Comparison of ENCODE assay signal across 10 mouse cellular contexts in genomic region chr9:107307099-107307872, GRCm38 (mm10). TPM values are rescaled to one million over a fixed set of nuclear protein-coding genes. Genes with fewer than 3 reads are reported as not detected.
DNase-seq lines count a peak whose midpoint lies in the region; ATAC-seq and TF ChIP-seq lines count a peak whose summit lies in the region.
"Had no signal": no experiment of that assay in that cellular context is flagged by ENCODE, and none has a peak within 500 bp of the region (broad histone marks: within the 10 kb centered on the region; RNA-seq: fewer than 3 reads in every experiment).

No protein-coding gene starts in this region.

- 0 out of 2 replicates have a peak overlapping the region, but pooled peaks have one; percentile 3 for H3K4me2 ChIP-seq in lung, postnatal 0 days (replicated peaks; ENCODE audit: low read depth, low read length)
- H3K4me2 ChIP-seq in kidney, embryonic 14.5 days (replicated peaks; ENCODE audit: low read depth, low read length), result peak overlapping the region; percentile 12
- H3K4me2 ChIP-seq: hindbrain, embryonic 14.5 days had no signal

- H3K27me3 ChIP-seq in lung, postnatal 0 days (replicated peaks; ENCODE audit: insufficient read depth, low read length), result no peaks in the 10 kb centered on the region
- no peaks in the 10 kb centered on the region for H3K27me3 ChIP-seq in erythroblast, embryonic 14.5 days (ENCODE audit: control insufficient read depth)
- H3K27me3 ChIP-seq in kidney, embryonic 14.5 days (ENCODE audit: control insufficient read depth, insufficient read depth, low read length), result no peaks in the 10 kb centered on the region

- no peaks in the 10 kb centered on the region for H3K36me3 ChIP-seq in lung, postnatal 0 days (ENCODE audit: insufficient read depth, low read length)
- H3K36me3 ChIP-seq in erythroblast, embryonic 14.5 days (ENCODE audit: control insufficient read depth), result peaks cover 19% of the 10 kb centered on the region
- no peaks in the 10 kb centered on the region; the same call in 1 of the 2 replicates for H3K36me3 ChIP-seq in kidney, embryonic 14.5 days (ENCODE audit: control insufficient read depth, insufficient read depth, low read length)

- H3K4me1 ChIP-seq in lung, postnatal 0 days (ENCODE audit: insufficient read depth, low read depth, low read length), result peaks cover 36% of the 10 kb centered on the region
- H3K4me1 ChIP-seq in erythroblast, embryonic 14.5 days (ENCODE audit: control insufficient read depth), result peaks cover 86% of the 10 kb centered on the region
- H3K4me1 ChIP-seq in kidney, embryonic 14.5 days (ENCODE audit: control insufficient read depth, insufficient read depth, low read length), result peaks cover 23% of the 10 kb centered on the region
- peaks cover 45% of the 10 kb centered on the region for H3K4me1 ChIP-seq in olfactory bulb, adult 2 months (ENCODE audit: control insufficient read depth, insufficient read depth, low read length)

- peak overlapping the region; percentile 61 for H3K27ac ChIP-seq in lung, postnatal 0 days (ENCODE audit: low read length)
- H3K27ac ChIP-seq in kidney, embryonic 14.5 days (ENCODE audit: low read depth, low read length), result peak overlapping the region; percentile 76
- H3K27ac ChIP-seq in olfactory bulb, adult 2 months (ENCODE audit: insufficient read depth, low read depth, low read length), result peak overlapping the region; percentile 71
- H3K27ac ChIP-seq: hindbrain, embryonic 14.5 days had no signal

- no peak for TF ChIP-seq POLR2A in olfactory bulb, adult 2 months (IDR thresholded peaks at IDR 0.05; ENCODE audit: insufficient read depth, low read depth, low read length)

- DNase-seq in lung, postnatal 0 days (ENCODE audit: low spot score), result no peak
- DNase-seq in lung, postnatal 4 days, result no peak
- DNase-seq in layer of hippocampus, adult 9-11 months, result no peak
- no peak for DNase-seq in left cerebral cortex, postnatal 10 days (ENCODE audit: extremely low spot score in 1 of 2, low spot score in 2 of 2)
- no peak for DNase-seq in right cerebral cortex, postnatal 25 days
- DNase-seq: midbrain, embryonic 14.5 days had no signal

- H3K4me3 ChIP-seq in lung, postnatal 0 days (ENCODE audit: low read depth, low read length), result no peak overlapping the region
- peak overlapping the region; percentile 26 for H3K4me3 ChIP-seq in erythroblast, embryonic 14.5 days (replicated peaks)
- no peak overlapping the region for H3K4me3 ChIP-seq in kidney, embryonic 14.5 days (ENCODE audit: low read length)
- H3K4me3 ChIP-seq in olfactory bulb, adult 2 months (ENCODE audit: insufficient read depth, low read depth, low read length), result no peak overlapping the region

- WGBS in lung, postnatal 0 days, result 57% methylated on average over 11 of the region's 11 CpGs
- WGBS in kidney, embryonic 14.5 days, result 83% methylated on average over 11 of the region's 11 CpGs
- WGBS in olfactory bulb, adult 2 months, result 71% methylated on average over 11 of the region's 11 CpGs

- no peak for TF ChIP-seq CTCF in lung, postnatal 0 days (IDR thresholded peaks at IDR 0.05)
- no peak for TF ChIP-seq CTCF in olfactory bulb, adult 2 months (IDR thresholded peaks at IDR 0.05; ENCODE audit: insufficient read depth, low read depth, low read length)

- no peak for TF ChIP-seq EP300 in lung, postnatal 0 days (IDR thresholded peaks at IDR 0.05)

- no peak overlapping the region for H3K9ac ChIP-seq in lung, postnatal 0 days (replicated peaks; ENCODE audit: low read depth)
- H3K9ac ChIP-seq in kidney, embryonic 14.5 days (ENCODE audit: low read depth, low read length), result 0 out of 2 replicates have a peak overlapping the region, but pooled peaks have one; percentile 4
- H3K9ac ChIP-seq: hindbrain, embryonic 14.5 days had no signal

- ATAC-seq in lung, postnatal 0 days, result no peak
- ATAC-seq in kidney, embryonic 14.5 days (ENCODE audit: low FRiP score, low TSS enrichment), result no peak; the same call in 1 of the 2 replicates

- intact Hi-C loops in left cerebral cortex, postnatal 10 days (cut with DNase I), result no loop called here

- H3K9me3 ChIP-seq in lung, postnatal 0 days (ENCODE audit: low read length), result no peaks in the 10 kb centered on the region
- H3K9me3 ChIP-seq in erythroblast, embryonic 14.5 days (ENCODE audit: control insufficient read depth, low read length), result no peaks in the 10 kb centered on the region
- no peaks in the 10 kb centered on the region for H3K9me3 ChIP-seq in kidney, embryonic 14.5 days (ENCODE audit: control insufficient read depth, low read length)

RNA-seq across cellular contexts. Expression of gene Cish, which starts 11.5 kb away (rescaled TPM):
- 49.2 and 52.3 TPM in 2 replicates for polyA plus RNA-seq in lung, postnatal 0 days (2015; fragmentation: Nextera tagmentation; extraction: Ambion mirVana)
- 1.9 and 4.1 TPM in 2 replicates for polyA plus RNA-seq in erythroblast, embryonic 14.5 days (2012)
- polyA plus RNA-seq in kidney, embryonic 14.5 days (2014; fragmentation: Nextera tagmentation; extraction: Ambion mirVana), result 6.3 and 7.1 TPM in 2 replicates
- not detected in 2 replicates for polyA plus RNA-seq in olfactory bulb, adult 2 months (2012; ENCODE audit: insufficient read depth, insufficient read length, low replicate concordance, missing spikeins)
- 10 to 100 TPM in 1 of 2 experiments, 1 to 10 TPM in 1; 9.4 to 11.8 TPM for total RNA-seq in left cerebral cortex, postnatal 10 days (2021)

RNA-seq across cellular contexts. Expression of gene Mapkapk3, which starts 17.6 kb away (rescaled TPM):
- polyA plus RNA-seq in lung, postnatal 0 days (2015; fragmentation: Nextera tagmentation; extraction: Ambion mirVana), result 22.9 and 24.6 TPM in 2 replicates
- 0.11 TPM in 2 replicates for polyA plus RNA-seq in erythroblast, embryonic 14.5 days (2012)
- 3.8 and 6.5 TPM in 2 replicates for polyA plus RNA-seq in kidney, embryonic 14.5 days (2014; fragmentation: Nextera tagmentation; extraction: Ambion mirVana)
- polyA plus RNA-seq in olfactory bulb, adult 2 months (2012; ENCODE audit: insufficient read depth, insufficient read length, low replicate concordance, missing spikeins), result not detected in 2 replicates
- 1 to 10 TPM; 1.9 to 2.7 TPM for total RNA-seq in left cerebral cortex, postnatal 10 days (2021)

RNA-seq across cellular contexts. Expression of gene Hemk1, which starts 30.9 kb away (rescaled TPM):
- 5.9 and 8.3 TPM in 2 replicates for polyA plus RNA-seq in lung, postnatal 0 days (2015; fragmentation: Nextera tagmentation; extraction: Ambion mirVana)
- 0.24 and 0.32 TPM in 2 replicates for polyA plus RNA-seq in erythroblast, embryonic 14.5 days (2012)
- polyA plus RNA-seq in kidney, embryonic 14.5 days (2014; fragmentation: Nextera tagmentation; extraction: Ambion mirVana), result 9.7 and 11.3 TPM in 2 replicates
- not detected in 2 replicates for polyA plus RNA-seq in olfactory bulb, adult 2 months (2012; ENCODE audit: insufficient read depth, insufficient read length, low replicate concordance, missing spikeins)
- total RNA-seq in left cerebral cortex, postnatal 10 days (2021), result 10 to 100 TPM; 14.3 to 16.6 TPM

RNA-seq across cellular contexts. Expression of gene 6430571L13Rik, which starts 33.1 kb away (rescaled TPM):
- polyA plus RNA-seq in lung, postnatal 0 days (2015; fragmentation: Nextera tagmentation; extraction: Ambion mirVana), result 0.23 and 0.36 TPM in 2 replicates
- not detected in 2 replicates for polyA plus RNA-seq in erythroblast, embryonic 14.5 days (2012)
- 0.31 and 0.43 TPM in 2 replicates for polyA plus RNA-seq in kidney, embryonic 14.5 days (2014; fragmentation: Nextera tagmentation; extraction: Ambion mirVana)
- not detected in 2 replicates for polyA plus RNA-seq in olfactory bulb, adult 2 months (2012; ENCODE audit: insufficient read depth, insufficient read length, low replicate concordance, missing spikeins)
- total RNA-seq in left cerebral cortex, postnatal 10 days (2021), result 1 to 10 TPM; 4.0 TPM
